Comparison of ENCODE assay signal across 27 mouse cellular contexts in the genomic region with DNA sequence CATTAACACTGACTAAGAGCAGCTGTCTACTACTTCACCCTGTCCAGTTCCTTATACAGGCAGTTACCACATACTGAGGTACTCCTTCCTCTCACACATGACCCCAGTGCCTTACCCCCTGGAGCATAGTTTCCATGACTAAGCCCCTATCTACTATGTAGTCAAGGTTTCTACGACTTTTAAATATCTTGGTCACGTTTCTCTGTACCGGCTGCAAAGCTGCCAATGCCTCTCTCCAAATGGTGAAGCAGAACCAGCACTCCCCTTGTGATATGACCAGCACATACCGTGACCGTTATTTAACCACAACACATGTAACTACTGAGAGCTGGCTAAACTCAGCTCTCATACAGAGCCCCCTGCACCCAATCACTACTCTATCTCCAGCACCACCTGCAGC. TPM values are rescaled to one million over a fixed set of nuclear protein-coding genes. Genes with fewer than 3 reads are reported as not detected.
DNase-seq lines count a peak whose midpoint lies in the region; ATAC-seq lines count a peak whose summit lies in the region.
"Had no signal": no experiment of that assay in that cellular context is flagged by ENCODE, and none has a peak within 500 bp of the region (broad histone marks: within the 10 kb centered on the region; RNA-seq: fewer than 3 reads in every experiment).

No protein-coding gene starts in this region.

- intact Hi-C loops in heart, postnatal 10 days (cut with DNase I) = loop anchor here (10.0 kb wide), 1 partner anchor 110 kb away; no protein-coding TSS in a partner anchor
- intact Hi-C loops in heart, postnatal 36 days (cut with DNase I) = loop anchor here (10.0 kb wide), 1 partner anchor 110 kb away; no protein-coding TSS in a partner anchor

- ATAC-seq in liver, embryonic 15.5 days (ENCODE audit: insufficient read depth) = peak; percentile 19; the same call in 1 of the 2 replicates
- peak; percentile 80 for ATAC-seq in megakaryocyte-erythroid progenitor cell, adult 5-6 weeks (replicated peaks; ENCODE audit: low FRiP score, low TSS enrichment, poor library complexity, severe bottlenecking)
- ATAC-seq: forebrain, embryonic 13.5 days; inflammation-experienced regulatory T-cells, adult 6 months; midbrain, embryonic 15.5 days had no signal

- H3K4me3 ChIP-seq in liver, embryonic 15.5 days (replicated peaks) = no peak overlapping the region
- H3K4me3 ChIP-seq: embryonic facial prominence, embryonic 10.5 days; embryonic facial prominence, embryonic 15.5 days; forebrain, embryonic 13.5 days; layer of hippocampus, adult 2 months; limb, embryonic 13.5 days; midbrain, embryonic 10.5 days; midbrain, embryonic 15.5 days had no signal

- H3K4me1 ChIP-seq in liver, embryonic 15.5 days (replicated peaks) = peaks cover 40% of the 10 kb centered on the region

- peak; percentile 84 for DNase-seq in heart, adult 11 months
- no peak for DNase-seq in heart, postnatal 10 days
- DNase-seq in 416B (ENCODE audit: low read depth) = peak; percentile 59
- DNase-seq in spleen, adult 18-20 months = no peak
- no peak for DNase-seq in heart, postnatal 36 days
- no peak for DNase-seq in ovary, postnatal 36 days (ENCODE audit: low spot score)
- DNase-seq: adrenal gland, postnatal 25 days; cerebellum, adult 11-12 months; cerebellum, postnatal 10 days; gastrocnemius, postnatal 25 days; kidney, adult 2 months; kidney, postnatal 36 days; lung, postnatal 36 days; right cerebral cortex, postnatal 4 days; thymus, adult 2 months; thymus, postnatal 36 days had no signal

- H3K36me3 ChIP-seq in liver, embryonic 15.5 days (replicated peaks) = peaks cover 21% of the 10 kb centered on the region

- no peak overlapping the region for H3K27ac ChIP-seq in liver, embryonic 15.5 days (replicated peaks)
- H3K27ac ChIP-seq: embryonic facial prominence, embryonic 10.5 days; embryonic facial prominence, embryonic 15.5 days; forebrain, embryonic 13.5 days; hindbrain, embryonic 14.5 days; layer of hippocampus, adult 2 months; limb, embryonic 13.5 days; midbrain, embryonic 10.5 days; midbrain, embryonic 15.5 days had no signal

- H3K4me2 ChIP-seq in liver, embryonic 15.5 days = no peak overlapping the region
- H3K4me2 ChIP-seq: embryonic facial prominence, embryonic 15.5 days; forebrain, embryonic 13.5 days; hindbrain, embryonic 14.5 days; limb, embryonic 13.5 days; midbrain, embryonic 15.5 days had no signal

- H3K27me3 ChIP-seq in liver, embryonic 15.5 days = no peaks in the 10 kb centered on the region
- H3K27me3 ChIP-seq: embryonic facial prominence, embryonic 15.5 days; forebrain, embryonic 13.5 days; limb, embryonic 13.5 days; midbrain, embryonic 15.5 days had no signal

- H3K9me3 ChIP-seq in liver, embryonic 15.5 days (replicated peaks) = no peaks in the 10 kb centered on the region
- H3K9me3 ChIP-seq: embryonic facial prominence, embryonic 10.5 days; embryonic facial prominence, embryonic 15.5 days; forebrain, embryonic 13.5 days; limb, embryonic 13.5 days; midbrain, embryonic 10.5 days; midbrain, embryonic 15.5 days had no signal

- H3K9ac ChIP-seq in liver, embryonic 15.5 days = no peak overlapping the region
- H3K9ac ChIP-seq: embryonic facial prominence, embryonic 15.5 days; forebrain, embryonic 13.5 days; hindbrain, embryonic 14.5 days; limb, embryonic 13.5 days; midbrain, embryonic 15.5 days had no signal

- 57% methylated on average over 5 of the region's 5 CpGs for WGBS in liver, embryonic 15.5 days (ENCODE audit: insufficient replicate concordance)

RNA-seq across cellular contexts. Expression of a gene that starts 11.9 kb away (rescaled TPM):
- 10 to 100 TPM; 24.6 to 26.6 TPM for total RNA-seq in heart, postnatal 10 days (2021)
- 12.9 and 13.0 TPM in 2 replicates for polyA plus RNA-seq in liver, embryonic 15.5 days (2015; fragmentation: Nextera tagmentation; extraction: Ambion mirVana)
- total RNA-seq in megakaryocyte-erythroid progenitor cell, adult 5-6 weeks (2014; fragmentation: Nextera tagmentation) = 34.6 and 41.7 TPM in 2 replicates
- 36.7 and 61.3 TPM in 2 replicates for total RNA-seq in megakaryocyte-erythroid progenitor cell, adult 5-6 weeks (2017)
- 10 to 100 TPM; 24.8 to 29.1 TPM for total RNA-seq in heart, postnatal 36 days (2021)

RNA-seq across cellular contexts. Expression of a gene that starts 48.1 kb away (rescaled TPM):
- total RNA-seq in heart, postnatal 10 days (2021) = 10 to 100 TPM in 1 of 2 experiments, 1 to 10 TPM in 1; 8.5 to 12.0 TPM
- 7.0 and 7.1 TPM in 2 replicates for polyA plus RNA-seq in liver, embryonic 15.5 days (2015; fragmentation: Nextera tagmentation; extraction: Ambion mirVana)
- total RNA-seq in megakaryocyte-erythroid progenitor cell, adult 5-6 weeks (2014; fragmentation: Nextera tagmentation) = 6.8 and 8.8 TPM in 2 replicates
- total RNA-seq in megakaryocyte-erythroid progenitor cell, adult 5-6 weeks (2017) = 9.9 and 33.6 TPM in 2 replicates
- total RNA-seq in heart, postnatal 36 days (2021) = 1 to 10 TPM; 6.8 to 9.4 TPM

Comparison
In these comparisons a context has a peak if more than half of its experiments do, and no peak if none do; other contexts are left out.
1. DNase-seq: peak in heart, adult 11 months (single experiment) and 416B (single experiment); none in heart, postnatal 10 days (0 of 2), spleen, adult 18-20 months (0 of 2), heart, postnatal 36 days (0 of 2) and ovary, postnatal 36 days (single experiment).